14 mouse cellular contexts compared by ENCODE assay signal in the genomic region with DNA sequence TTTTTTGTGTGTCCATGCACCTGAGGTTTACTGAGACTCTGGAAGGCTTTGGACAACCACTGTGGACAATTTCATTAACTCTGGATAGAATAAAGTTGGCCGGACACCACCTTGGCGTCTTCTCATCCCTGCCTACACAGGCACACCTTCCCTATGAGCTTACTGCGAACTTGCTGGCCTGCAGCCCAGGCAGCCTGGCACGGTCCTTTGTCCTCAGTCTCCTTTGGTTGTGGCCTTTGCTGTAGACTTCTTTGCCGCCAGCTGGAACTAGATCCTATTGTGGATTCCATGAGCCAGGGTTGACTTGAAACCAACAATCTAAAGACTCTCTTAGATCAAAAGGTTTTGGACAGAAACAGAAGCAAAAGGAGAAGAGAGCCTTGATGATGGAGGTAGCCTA. TPM values are rescaled to one million over a fixed set of nuclear protein-coding genes. Genes with fewer than 3 reads are reported as not detected.
DNase-seq lines count a peak whose midpoint lies in the region; ATAC-seq and TF ChIP-seq lines count a peak whose summit lies in the region.
"Had no signal": no experiment of that assay in that cellular context is flagged by ENCODE, and none has a peak within 500 bp of the region (broad histone marks: within the 10 kb centered on the region; RNA-seq: fewer than 3 reads in every experiment).

No protein-coding gene starts in this region.

- no peak overlapping the region for H3K4me2 ChIP-seq in heart, embryonic 11.5 days
- H3K4me2 ChIP-seq: hindbrain, embryonic 15.5 days; liver, embryonic 11.5 days; midbrain, embryonic 11.5 days had no signal

- no peak for ATAC-seq in heart, embryonic 11.5 days (replicated peaks; ENCODE audit: insufficient number of reproducible peaks, low FRiP score, low TSS enrichment)
- ATAC-seq in G1E (ENCODE audit: extremely low read depth, insufficient number of reproducible peaks, low FRiP score, poor library complexity, severe bottlenecking): no peak
- ATAC-seq: CD4-positive, CD25-positive, alpha-beta regulatory T cell, adult 4 months had no signal

- DNase-seq in heart, adult 2 months: peak; percentile 54 to 67
- DNase-seq in G1E (ENCODE audit: low spot score): no peak
- DNase-seq in adrenal gland, postnatal 25 days: peak; percentile 49
- DNase-seq in cerebellum, postnatal 10 days: peak; percentile 91 to 95
- no peak for DNase-seq in limb, embryonic 10.5 days (ENCODE audit: low spot score)
- no peak for DNase-seq in lung, postnatal 4 days
- no peak for DNase-seq in thymus, postnatal 36 days
- DNase-seq: lung, postnatal 10 days; spleen, adult 18-20 months had no signal

- H3K9ac ChIP-seq in heart, adult 2 months (ENCODE audit: low read depth, low read length): no peak overlapping the region
- no peak overlapping the region for H3K9ac ChIP-seq in heart, embryonic 11.5 days (ENCODE audit: low read depth, low read length)
- H3K9ac ChIP-seq: hindbrain, embryonic 15.5 days had no signal

- intact Hi-C loops in heart, adult 2 months (cut with DNase I): no loop called here

- WGBS in heart, adult 2 months: 51% methylated on average over 5 of the region's 5 CpGs
- 81% methylated on average over 5 of the region's 5 CpGs for WGBS in heart, embryonic 11.5 days (ENCODE audit: insufficient replicate concordance)
- WGBS in limb, embryonic 10.5 days: 91% methylated on average over 5 of the region's 5 CpGs

- no peak for TF ChIP-seq CTCF in heart, adult 2 months (IDR thresholded peaks at IDR 0.05)
- TF ChIP-seq CTCF in G1E (IDR thresholded peaks at IDR 0.05; ENCODE audit: low read depth, low read length): no peak

- no peaks in the 10 kb centered on the region for H3K79me2 ChIP-seq in heart, adult 2 months (replicated peaks; ENCODE audit: control insufficient read depth, insufficient read depth, low read length)

- no peaks in the 10 kb centered on the region for H3K36me3 ChIP-seq in heart, adult 2 months (ENCODE audit: control insufficient read depth, insufficient read depth, low read length)
- no peaks in the 10 kb centered on the region for H3K36me3 ChIP-seq in heart, embryonic 11.5 days (ENCODE audit: control insufficient read depth, insufficient read depth, low read length)
- H3K36me3 ChIP-seq in G1E (replicated peaks): no peaks in the 10 kb centered on the region
- H3K36me3 ChIP-seq in limb, embryonic 10.5 days: no peaks in the 10 kb centered on the region
- H3K36me3 ChIP-seq: hindbrain, embryonic 15.5 days had no signal

- no peak overlapping the region for H3K4me3 ChIP-seq in heart, adult 2 months
- H3K4me3 ChIP-seq in heart, embryonic 11.5 days (ENCODE audit: low read depth, low read length): no peak overlapping the region
- H3K4me3 ChIP-seq in G1E (ENCODE audit: low read depth, low read length): peak overlapping the region; percentile 28; the same call in 1 of the 2 replicates
- H3K4me3 ChIP-seq in limb, embryonic 10.5 days: no peak overlapping the region
- H3K4me3 ChIP-seq: hindbrain, embryonic 15.5 days had no signal

- no peaks in the 10 kb centered on the region for H3K9me3 ChIP-seq in heart, embryonic 11.5 days (replicated peaks; ENCODE audit: control insufficient read depth, low read length)
- H3K9me3 ChIP-seq in G1E (replicated peaks): no peaks in the 10 kb centered on the region
- no peaks in the 10 kb centered on the region for H3K9me3 ChIP-seq in limb, embryonic 10.5 days (replicated peaks)
- H3K9me3 ChIP-seq: hindbrain, embryonic 15.5 days had no signal

- TF ChIP-seq EP300 in heart, adult 2 months (IDR thresholded peaks at IDR 0.05; ENCODE audit: insufficient read depth, low read depth, low read length): no peak

- H3K27ac ChIP-seq in heart, adult 2 months: no peak overlapping the region
- H3K27ac ChIP-seq in heart, embryonic 11.5 days (ENCODE audit: low read depth, low read length): no peak overlapping the region
- H3K27ac ChIP-seq in limb, embryonic 10.5 days: no peak overlapping the region
- H3K27ac ChIP-seq: hindbrain, embryonic 15.5 days had no signal

- no peak for TF ChIP-seq POLR2A in heart, adult 2 months (IDR thresholded peaks at IDR 0.05; ENCODE audit: insufficient read depth, low read depth, low read length)

- no peaks in the 10 kb centered on the region for H3K27me3 ChIP-seq in heart, adult 2 months (ENCODE audit: control insufficient read depth, insufficient read depth, low read length)
- no peaks in the 10 kb centered on the region for H3K27me3 ChIP-seq in heart, embryonic 11.5 days (ENCODE audit: control insufficient read depth, insufficient read depth, low read length)
- H3K27me3 ChIP-seq in G1E (ENCODE audit: insufficient read depth, low read length): no peaks in the 10 kb centered on the region; the same call in 1 of the 2 replicates
- no peaks in the 10 kb centered on the region for H3K27me3 ChIP-seq in limb, embryonic 10.5 days (ENCODE audit: low read depth, poor library complexity, severe bottlenecking)
- H3K27me3 ChIP-seq: hindbrain, embryonic 15.5 days had no signal

- no peaks in the 10 kb centered on the region for H3K4me1 ChIP-seq in heart, adult 2 months (ENCODE audit: control insufficient read depth, insufficient read depth, low read length)
- no peaks in the 10 kb centered on the region for H3K4me1 ChIP-seq in heart, embryonic 11.5 days (ENCODE audit: control insufficient read depth, insufficient read depth, low read length)
- peaks cover 15% of the 10 kb centered on the region for H3K4me1 ChIP-seq in G1E (ENCODE audit: insufficient read depth, low read depth, low read length)
- H3K4me1 ChIP-seq in limb, embryonic 10.5 days: no peaks in the 10 kb centered on the region
- H3K4me1 ChIP-seq: hindbrain, embryonic 15.5 days had no signal

RNA-seq across cellular contexts. Expression of a gene that starts 45.2 kb away (rescaled TPM):
- total RNA-seq in heart, adult 2 months (2021): 10 to 100 TPM; 57.2 to 61.4 TPM
- polyA plus RNA-seq in heart, adult 2 months (2012; rRNA removed): 19.5 and 34.4 TPM in 2 replicates
- polyA plus RNA-seq in heart, embryonic 11.5 days (2014; fragmentation: Nextera tagmentation; extraction: Ambion mirVana): 288 and 300 TPM in 2 replicates
- total RNA-seq in G1E (2014; fragmentation: Nextera tagmentation) (235 and 250 TPM in 2 replicates), G1E (2017) (329 and 350 TPM in 2 replicates)
- polyA plus RNA-seq in G1E (2012): 424 and 589 TPM in 2 replicates
- total RNA-seq in adrenal gland, postnatal 25 days (2021): 160 and 162 TPM in 2 replicates
- polyA plus RNA-seq in limb, embryonic 10.5 days (2016; fragmentation: Nextera tagmentation; extraction: Ambion mirVana): 583 and 618 TPM in 2 replicates

RNA-seq across cellular contexts. Expression of a gene that starts 59.4 kb away (rescaled TPM):
- 10 to 100 TPM; 32.7 to 33.0 TPM for total RNA-seq in heart, adult 2 months (2021)
- polyA plus RNA-seq in heart, adult 2 months (2012; rRNA removed): 7.2 and 8.6 TPM in 2 replicates
- polyA plus RNA-seq in heart, embryonic 11.5 days (2014; fragmentation: Nextera tagmentation; extraction: Ambion mirVana): 184 and 190 TPM in 2 replicates
- total RNA-seq in G1E (2014; fragmentation: Nextera tagmentation) (536 and 646 TPM in 2 replicates), G1E (2017) (1,169 and 1,289 TPM in 2 replicates)
- polyA plus RNA-seq in G1E (2012): 147 and 228 TPM in 2 replicates
- total RNA-seq in adrenal gland, postnatal 25 days (2021): 103 and 116 TPM in 2 replicates
- 292 and 307 TPM in 2 replicates for polyA plus RNA-seq in limb, embryonic 10.5 days (2016; fragmentation: Nextera tagmentation; extraction: Ambion mirVana)

Comparison
In these comparisons a context has a peak if more than half of its experiments do, and no peak if none do; other contexts are left out.
1. RNA of a gene that starts 59.4 kb away (polyA plus RNA-seq): 292 to 307 TPM in limb, embryonic 10.5 days, 147 to 228 TPM in G1E and 184 to 190 TPM in heart, embryonic 11.5 days; 7.2 to 8.6 TPM in heart, adult 2 months; every median in the first group is over 10 times any median in the second.
2. DNase-seq: peak in heart, adult 2 months (2 of 2), adrenal gland, postnatal 25 days (single experiment) and cerebellum, postnatal 10 days (2 of 2); none in G1E (single experiment), limb, embryonic 10.5 days (single experiment), lung, postnatal 4 days (0 of 2) and thymus, postnatal 36 days (0 of 2).